ENCODE assay signal across 9 mouse cellular contexts in genomic region chr7:112826114-112826911, GRCm38 (mm10).
DNase-seq lines count a peak whose midpoint lies in the region; ATAC-seq and TF ChIP-seq lines count a peak whose summit lies in the region.
"Had no signal": no experiment of that assay in that cellular context is flagged by ENCODE, and none has a peak within 500 bp of the region (broad histone marks: within the 10 kb centered on the region; RNA-seq: fewer than 3 reads in every experiment).

No protein-coding gene starts in this region.

- WGBS in forebrain, embryonic 13.5 days: 4% methylated on average over 17 of the region's 17 CpGs
- 8% methylated on average over 17 of the region's 17 CpGs for WGBS in heart, embryonic 14.5 days
- 14% methylated on average over 17 of the region's 17 CpGs for WGBS in kidney, embryonic 16.5 days

- H3K9me3 ChIP-seq in forebrain, embryonic 13.5 days (replicated peaks): no peaks in the 10 kb centered on the region
- H3K9me3 ChIP-seq in heart, embryonic 14.5 days (ENCODE audit: control insufficient read depth, low read length): no peaks in the 10 kb centered on the region
- H3K9me3 ChIP-seq in kidney, embryonic 16.5 days (ENCODE audit: low read length): no peaks in the 10 kb centered on the region
- H3K9me3 ChIP-seq: megakaryocyte, embryonic 14.5 days had no signal

- H3K4me1 ChIP-seq in forebrain, embryonic 13.5 days: peaks cover 76% of the 10 kb centered on the region
- peaks cover 33 to 62% of the 10 kb centered on the region in 2 experiments for H3K4me1 ChIP-seq in heart, embryonic 14.5 days (ENCODE audit: control insufficient read depth in 2 of 2, insufficient read depth in 2 of 2, low read length in 2 of 2)
- H3K4me1 ChIP-seq in kidney, embryonic 16.5 days (ENCODE audit: insufficient read depth, low read length): peaks cover 77% of the 10 kb centered on the region
- H3K4me1 ChIP-seq: megakaryocyte, embryonic 14.5 days had no signal

- H3K27ac ChIP-seq in forebrain, embryonic 13.5 days: peak overlapping the region; percentile 89
- peak overlapping the region; percentile 96 to 97 for H3K27ac ChIP-seq in heart, embryonic 14.5 days (replicated peaks in 1 of 2; ENCODE audit: control insufficient read depth in 1 of 2, insufficient read depth in 1 of 2, low read depth in 2 of 2, low read length in 2 of 2)
- H3K27ac ChIP-seq in kidney, embryonic 16.5 days (ENCODE audit: low read length): peak overlapping the region; percentile 86

- H3K4me2 ChIP-seq in forebrain, embryonic 13.5 days: peak overlapping the region; percentile 41
- H3K4me2 ChIP-seq in heart, embryonic 14.5 days (ENCODE audit: low read length): peak overlapping the region; percentile 50
- 0 out of 2 replicates have a peak overlapping the region, but pooled peaks have one; percentile 0 for H3K4me2 ChIP-seq in kidney, embryonic 16.5 days (replicated peaks; ENCODE audit: low read depth, low read length)
- H3K4me2 ChIP-seq in myocyte (ENCODE audit: low read depth): peak overlapping the region; percentile 22

- no peak overlapping the region for H3K4me3 ChIP-seq in forebrain, embryonic 13.5 days
- peak overlapping the region in 1 of 2 experiments; percentile 8; a peak in 1 of 4 replicates for H3K4me3 ChIP-seq in heart, embryonic 14.5 days (ENCODE audit: control insufficient read depth in 1 of 2, insufficient read depth in 1 of 2, low read depth in 1 of 2, low read length in 2 of 2)
- no peak overlapping the region for H3K4me3 ChIP-seq in kidney, embryonic 16.5 days (ENCODE audit: low read length)
- H3K4me3 ChIP-seq in myocyte: no peak overlapping the region
- H3K4me3 ChIP-seq: megakaryocyte, embryonic 14.5 days had no signal

- H3K9ac ChIP-seq in forebrain, embryonic 13.5 days: 0 out of 2 replicates have a peak overlapping the region, but pooled peaks have one; percentile 27
- peak overlapping the region; percentile 59 for H3K9ac ChIP-seq in heart, embryonic 14.5 days (ENCODE audit: low read length)
- 0 out of 2 replicates have a peak overlapping the region, but pooled peaks have one; percentile 6 for H3K9ac ChIP-seq in kidney, embryonic 16.5 days (replicated peaks; ENCODE audit: low read length)

- TF ChIP-seq POLR2A in myocyte (IDR thresholded peaks at IDR 0.05; ENCODE audit: insufficient read length, low read depth): no peak

- ATAC-seq in forebrain, embryonic 13.5 days: peak; percentile 86
- peak; percentile 64 for ATAC-seq in heart, embryonic 14.5 days (ENCODE audit: insufficient number of reproducible peaks, insufficient read depth, low FRiP score, low read depth)
- ATAC-seq in kidney, embryonic 16.5 days (ENCODE audit: low FRiP score, low TSS enrichment): peak; percentile 55

- H3K27me3 ChIP-seq in forebrain, embryonic 13.5 days: no peaks in the 10 kb centered on the region
- H3K27me3 ChIP-seq in heart, embryonic 14.5 days (ENCODE audit: control insufficient read depth, insufficient read depth, low read length): no peaks in the 10 kb centered on the region
- no peaks in the 10 kb centered on the region for H3K27me3 ChIP-seq in kidney, embryonic 16.5 days (ENCODE audit: insufficient read depth, low read length)
- no peaks in the 10 kb centered on the region for H3K27me3 ChIP-seq in myocyte (ENCODE audit: control insufficient read depth, insufficient read depth, insufficient read length)

- H3ac ChIP-seq in myocyte (ENCODE audit: control insufficient read depth, insufficient read length): no peak overlapping the region

- H3K79me2 ChIP-seq in myocyte (ENCODE audit: control insufficient read depth, insufficient read depth): peaks cover 78% of the 10 kb centered on the region

- DNase-seq in adipocyte (ENCODE audit: low spot score) (peak; percentile 64), liver (peak; percentile 37)
- peak; percentile 69 for DNase-seq in telencephalon, adult 2 months (ENCODE audit: low read depth, low spot score)
- DNase-seq in thymus, postnatal 4 days: no peak

- H3K36me3 ChIP-seq in forebrain, embryonic 13.5 days (ENCODE audit: poor library complexity, severe bottlenecking): no peaks in the 10 kb centered on the region
- no peaks in the 10 kb centered on the region for H3K36me3 ChIP-seq in heart, embryonic 14.5 days (ENCODE audit: control insufficient read depth, insufficient read depth, low read length)
- no peaks in the 10 kb centered on the region for H3K36me3 ChIP-seq in kidney, embryonic 16.5 days (ENCODE audit: insufficient read depth, low read length)
- no peaks in the 10 kb centered on the region for H3K36me3 ChIP-seq in myocyte (ENCODE audit: control insufficient read depth, insufficient read depth)

TF ChIP-seq in myocyte, 11 proteins besides CTCF, POLR2A, EP300 and RAD21:
- TF ChIP-seq MYOD1 (IDR thresholded peaks at IDR 0.05; ENCODE audit: control insufficient read depth in 1 of 3, insufficient read length in 2 of 3, low read depth in 2 of 3) (peak in 1 of 3 experiments; percentile 20), SRF (IDR thresholded peaks at IDR 0.05; ENCODE audit: control insufficient read depth, insufficient read length, low read depth) (no peak), USF1 (IDR thresholded peaks at IDR 0.05; ENCODE audit: low read depth) (no peak)

Comparison
In these comparisons a context has a peak if more than half of its experiments do, and no peak if none do; other contexts are left out.
1. H3K4me2 ChIP-seq: peak in every context shown above with its lines; median percentile 50 in heart, embryonic 14.5 days; 41 in forebrain, embryonic 13.5 days; 22 in myocyte; 0 in kidney, embryonic 16.5 days.
2. H3K9ac ChIP-seq: peak in every context shown above with its lines; median percentile 59 in heart, embryonic 14.5 days; 27 in forebrain, embryonic 13.5 days; 6 in kidney, embryonic 16.5 days.